Mouse (Mus musculus): ENCODE data around the gene Tdrkh. TPM values are rescaled to one million over a fixed set of nuclear protein-coding genes. Genes with fewer than 3 reads are reported as not detected.

The Tdrkh gene
- polyA plus RNA-seq, 1 experiment = not detected

DNA sequence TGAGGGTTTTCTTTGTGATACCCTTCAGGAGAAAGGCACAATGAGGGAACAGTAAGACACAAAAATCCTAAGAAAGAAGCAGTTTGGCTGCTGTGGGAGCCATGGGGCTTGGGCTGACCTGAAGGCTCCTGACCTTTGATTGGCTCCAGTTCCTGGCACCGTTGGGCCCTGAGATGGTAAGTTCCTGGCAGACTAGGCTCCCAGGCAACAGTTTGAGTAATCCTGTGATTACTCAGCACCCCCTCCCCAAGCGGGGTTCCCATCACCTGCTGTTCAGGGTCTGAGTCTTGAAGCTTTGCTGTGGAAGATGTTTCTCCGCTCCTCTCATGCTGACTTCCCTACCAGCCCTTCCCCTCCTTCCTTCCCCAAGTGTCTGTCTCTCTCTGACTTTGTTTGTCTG, 29.6 kb upstream of the Tdrkh start:
- Histone ChIP-seq H3K27ac (ENCODE audit: insufficient read depth, low read depth, low read length) (no peak overlapping the region), H3K4me3 (ENCODE audit: insufficient read depth, low read depth, low read length) (no peak overlapping the region), H3K4me1 (ENCODE audit: control insufficient read depth, insufficient read depth, low read length) (peaks cover 11% of the 10 kb centered on the region)
- no peak for TF ChIP-seq CTCF (IDR thresholded peaks at IDR 0.05; ENCODE audit: insufficient read depth, low read depth, low read length)
- TF ChIP-seq POLR2A (IDR thresholded peaks at IDR 0.05; ENCODE audit: insufficient read depth, low read depth, low read length) = no peak
- WGBS = 70% methylated on average over 3 of the region's 3 CpGs

- TF ChIP-seq CTCF (IDR thresholded peaks at IDR 0.05; ENCODE audit: insufficient read depth, low read depth, low read length) (no peak), POLR2A (IDR thresholded peaks at IDR 0.05; ENCODE audit: insufficient read depth, low read depth, low read length) (no peak)
- Histone ChIP-seq H3K4me1 (ENCODE audit: control insufficient read depth, insufficient read depth, low read length) (no peaks in the 10 kb centered on the region), H3K27ac (ENCODE audit: insufficient read depth, low read depth, low read length) (no peak overlapping the region), H3K4me3 (ENCODE audit: insufficient read depth, low read depth, low read length) (no peak overlapping the region)
- 72% methylated on average over 4 of the region's 4 CpGs for WGBS
These were observed 26.4 kb upstream of the Tdrkh start for GRCm38 (mm10) chr3:94386671-94387070.

- Histone ChIP-seq H3K4me3 (ENCODE audit: insufficient read depth, low read depth, low read length) (no peak overlapping the region), H3K4me1 (ENCODE audit: control insufficient read depth, insufficient read depth, low read length) (no peaks in the 10 kb centered on the region), H3K27ac (ENCODE audit: insufficient read depth, low read depth, low read length) (no peak overlapping the region)
- TF ChIP-seq POLR2A (IDR thresholded peaks at IDR 0.05; ENCODE audit: insufficient read depth, low read depth, low read length) = no peak
- TF ChIP-seq CTCF (IDR thresholded peaks at IDR 0.05; ENCODE audit: insufficient read depth, low read depth, low read length) = no peak
- 95% methylated on average over 10 of the region's 10 CpGs for WGBS
These were observed 25.7 kb upstream of the Tdrkh start for GRCm38 (mm10) chr3:94387391-94387790.

DNA sequence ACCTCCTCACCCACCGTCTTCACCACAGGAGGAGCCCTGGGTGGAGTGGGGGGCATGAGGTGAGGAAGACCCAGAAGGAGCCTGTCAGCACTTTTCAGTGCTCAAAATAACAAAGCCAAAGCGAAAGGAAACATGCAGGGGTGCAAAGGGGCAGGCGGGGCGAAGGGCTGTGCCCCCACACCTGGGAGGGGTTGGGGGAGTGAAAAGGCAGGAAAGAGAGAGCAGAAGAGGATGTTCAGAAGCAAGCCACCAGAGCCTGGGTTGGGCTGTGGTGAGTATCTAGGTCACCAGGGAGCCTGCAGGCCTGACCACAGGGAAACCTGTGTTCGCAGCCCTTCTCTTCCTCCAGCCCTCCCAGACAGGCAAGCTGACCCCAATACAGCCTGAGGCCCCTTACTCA, 25.0 kb upstream of the Tdrkh start:
- H3K4me3 ChIP-seq (ENCODE audit: insufficient read depth, low read depth, low read length) = no peak overlapping the region
- H3K4me1 ChIP-seq (ENCODE audit: control insufficient read depth, insufficient read depth, low read length) = no peaks in the 10 kb centered on the region
- no peak overlapping the region for H3K27ac ChIP-seq (ENCODE audit: insufficient read depth, low read depth, low read length)
- TF ChIP-seq POLR2A (IDR thresholded peaks at IDR 0.05; ENCODE audit: insufficient read depth, low read depth, low read length) = no peak
- TF ChIP-seq CTCF (IDR thresholded peaks at IDR 0.05; ENCODE audit: insufficient read depth, low read depth, low read length) = no peak
- WGBS = 84% methylated on average over 5 of the region's 5 CpGs

- TF ChIP-seq POLR2A (IDR thresholded peaks at IDR 0.05; ENCODE audit: insufficient read depth, low read depth, low read length) (no peak), CTCF (IDR thresholded peaks at IDR 0.05; ENCODE audit: insufficient read depth, low read depth, low read length) (no peak)
- Histone ChIP-seq H3K4me1 (ENCODE audit: control insufficient read depth, insufficient read depth, low read length) (no peaks in the 10 kb centered on the region), H3K27ac (ENCODE audit: insufficient read depth, low read depth, low read length) (no peak overlapping the region), H3K4me3 (ENCODE audit: insufficient read depth, low read depth, low read length) (no peak overlapping the region)
- WGBS = 97% methylated on average over 16 of the region's 16 CpGs
These were observed 23.7 kb upstream of the Tdrkh start for GRCm38 (mm10) chr3:94389420-94389819.

GRCm38 (mm10) chr3:94391001-94391400, 22.1 kb upstream of the Tdrkh start:
- Histone ChIP-seq H3K4me3 (ENCODE audit: insufficient read depth, low read depth, low read length) (no peak overlapping the region), H3K4me1 (ENCODE audit: control insufficient read depth, insufficient read depth, low read length) (no peaks in the 10 kb centered on the region), H3K27ac (ENCODE audit: insufficient read depth, low read depth, low read length) (no peak overlapping the region)
- WGBS = 79% methylated on average over 5 of the region's 5 CpGs
- TF ChIP-seq CTCF (IDR thresholded peaks at IDR 0.05; ENCODE audit: insufficient read depth, low read depth, low read length) (no peak), POLR2A (IDR thresholded peaks at IDR 0.05; ENCODE audit: insufficient read depth, low read depth, low read length) (no peak)

DNA sequence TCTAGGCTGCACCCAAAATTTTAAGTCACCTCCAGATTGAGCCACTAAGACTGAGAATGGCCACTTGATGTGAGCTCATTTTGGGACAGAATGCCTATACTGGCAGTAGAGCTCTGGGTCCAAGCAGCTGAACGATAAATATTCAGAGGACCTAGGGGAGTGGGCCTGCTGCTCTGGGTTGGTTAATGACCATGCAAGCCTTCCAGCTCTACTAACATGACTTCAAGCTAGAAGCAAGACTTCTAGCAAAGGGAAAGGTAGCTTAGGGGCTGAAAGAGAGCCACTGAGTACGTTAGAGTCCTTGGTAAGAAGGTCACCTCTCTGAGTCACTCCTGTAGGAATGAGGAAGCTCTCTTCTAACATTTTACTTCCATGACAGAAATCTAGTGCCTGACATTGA, 20.9 kb upstream of the Tdrkh start:
- Histone ChIP-seq H3K4me1 (ENCODE audit: control insufficient read depth, insufficient read depth, low read length) (no peaks in the 10 kb centered on the region), H3K4me3 (ENCODE audit: insufficient read depth, low read depth, low read length) (no peak overlapping the region), H3K27ac (ENCODE audit: insufficient read depth, low read depth, low read length) (no peak overlapping the region)
- WGBS = 91% methylated on average over 2 of the region's 2 CpGs
- TF ChIP-seq POLR2A (IDR thresholded peaks at IDR 0.05; ENCODE audit: insufficient read depth, low read depth, low read length) = no peak
- TF ChIP-seq CTCF (IDR thresholded peaks at IDR 0.05; ENCODE audit: insufficient read depth, low read depth, low read length) = no peak

- no peak overlapping the region for H3K27ac ChIP-seq (ENCODE audit: insufficient read depth, low read depth, low read length)
- H3K4me3 ChIP-seq (ENCODE audit: insufficient read depth, low read depth, low read length) = no peak overlapping the region
- TF ChIP-seq POLR2A (IDR thresholded peaks at IDR 0.05; ENCODE audit: insufficient read depth, low read depth, low read length) (no peak), CTCF (IDR thresholded peaks at IDR 0.05; ENCODE audit: insufficient read depth, low read depth, low read length) (no peak)
- no peaks in the 10 kb centered on the region for H3K4me1 ChIP-seq (ENCODE audit: control insufficient read depth, insufficient read depth, low read length)
- WGBS = 66% methylated on average over 4 of the region's 4 CpGs
These were observed 20.0 kb upstream of the Tdrkh start for GRCm38 (mm10) chr3:94393049-94393448.

GRCm38 (mm10) chr3:94396336-94396735, 16.7 kb upstream of the Tdrkh start:
- TF ChIP-seq POLR2A (IDR thresholded peaks at IDR 0.05; ENCODE audit: insufficient read depth, low read depth, low read length) = no peak
- TF ChIP-seq CTCF (IDR thresholded peaks at IDR 0.05; ENCODE audit: insufficient read depth, low read depth, low read length) = no peak
- peaks cover 2% of the 10 kb centered on the region; the same call in 1 of the 2 replicates for H3K4me1 ChIP-seq (ENCODE audit: control insufficient read depth, insufficient read depth, low read length)
- H3K4me3 ChIP-seq (ENCODE audit: insufficient read depth, low read depth, low read length) = no peak overlapping the region
- WGBS = 94% methylated on average over 1 of the region's 1 CpGs
- no peak overlapping the region for H3K27ac ChIP-seq (ENCODE audit: insufficient read depth, low read depth, low read length)

DNA sequence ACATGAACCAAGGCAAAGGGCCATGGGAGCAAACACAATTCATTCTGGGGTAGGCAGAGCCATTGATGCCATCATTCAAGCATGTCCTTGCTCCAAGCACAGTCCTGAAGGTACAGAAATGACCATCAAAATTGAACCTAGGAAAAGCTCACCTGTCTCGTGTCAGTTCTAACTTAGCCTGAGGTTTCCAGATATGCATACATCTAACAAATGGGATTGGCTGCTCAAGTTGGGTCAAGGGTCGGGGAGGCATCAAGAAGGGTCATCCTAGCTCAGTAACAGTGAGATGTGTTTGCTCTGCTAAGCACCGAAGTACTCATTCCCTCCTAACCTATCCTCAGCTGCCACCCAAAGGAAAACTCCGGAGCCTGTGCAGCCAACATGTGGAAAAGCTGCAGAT, 16.2 kb upstream of the Tdrkh start:
- no peak overlapping the region for H3K4me3 ChIP-seq (ENCODE audit: insufficient read depth, low read depth, low read length)
- WGBS = 95% methylated on average over 4 of the region's 4 CpGs
- H3K27ac ChIP-seq (ENCODE audit: insufficient read depth, low read depth, low read length) = no peak overlapping the region
- TF ChIP-seq POLR2A (IDR thresholded peaks at IDR 0.05; ENCODE audit: insufficient read depth, low read depth, low read length) (no peak), CTCF (IDR thresholded peaks at IDR 0.05; ENCODE audit: insufficient read depth, low read depth, low read length) (no peak)
- peaks cover 2% of the 10 kb centered on the region; the same call in 1 of the 2 replicates for H3K4me1 ChIP-seq (ENCODE audit: control insufficient read depth, insufficient read depth, low read length)

Data from olfactory bulb, adult 2 months (tissue).